Mouse (Mus musculus) intestine, embryonic 16.5 days (tissue): Measurements from ENCODE around the gene Lsm7. TPM values are rescaled to one million over a fixed set of nuclear protein-coding genes. Genes with fewer than 3 reads are reported as not detected.
A peak's percentile ranks its signal among the peaks of the same experiment; 100 is the strongest.

ENCODE experiments used
- ATAC-seq: fragments of 200-750 bp; cut with Nextera tagmentation; 2 replicates; pipeline ENCODE4 v1.8.0; 2017; ENCODE audit warnings: moderate TSS enrichment, moderate library complexity
- H3K27ac ChIP-seq: fragments of 300-500 bp; sonication (generic); 2 replicates; pipeline ENCODE4 v1.5.1; 2014; ENCODE audit warnings: mild to moderate bottlenecking, low read length
- H3K27me3 ChIP-seq: fragments of 300-500 bp; sonication (generic); replicated peaks from 2 replicates; pipeline ENCODE4 v1.6.1; 2014; ENCODE audit warnings: low read length, control low read depth, mixed read lengths; ENCODE audit not compliant: control insufficient read depth, insufficient read depth
- H3K36me3 ChIP-seq: fragments of 300-500 bp; sonication (generic); 2 replicates; pipeline ENCODE4 v1.6.1; 2014; ENCODE audit warnings: low read length, control low read depth; ENCODE audit not compliant: control insufficient read depth, insufficient read depth
- H3K4me1 ChIP-seq: fragments of 300-500 bp; sonication (generic); 2 replicates; pipeline ENCODE4 v1.6.1; 2014; ENCODE audit warnings: low read length, control low read depth, mixed read lengths; ENCODE audit not compliant: control insufficient read depth, insufficient read depth
- H3K4me2 ChIP-seq: fragments of 300-500 bp; sonication (generic); 2 replicates; pipeline ENCODE4 v1.6.1; 2014; ENCODE audit warnings: low read depth, low read length, control low read depth
- H3K4me3 ChIP-seq: fragments of 300-500 bp; sonication (generic); 2 replicates; pipeline ENCODE4 v1.5.1; 2014; ENCODE audit warnings: mild to moderate bottlenecking, low read length
- H3K9ac ChIP-seq: fragments of 300-500 bp; sonication (generic); 2 replicates; pipeline ENCODE4 v1.6.1; 2014; ENCODE audit warnings: low read depth, low read length
- H3K9me3 ChIP-seq: fragments of 300-500 bp; sonication (generic); 2 replicates; pipeline ENCODE4 v1.6.1; 2016; ENCODE audit warnings: low read length, control low read depth; ENCODE audit not compliant: control insufficient read depth
- WGBS: fragments of 180-500 bp; shearing (Covaris S2); extraction: QIAGEN DNeasy Blood & Tissue Kit; methylation state at CpG from one replicate; pipeline ENCODE4 v1.1.7; 2014; 5-methylcytosine and 5-hydroxymethylcytosine counted together
- polyA plus RNA-seq: library from polyadenylated mRNA; unstranded; fragments of >200 nt; fragmentation: Nextera tagmentation; extraction: Ambion mirVana; gene quantifications from 2 replicates; pipeline ENCODE4 v1.2.1, GENCODE M21; 2015

Lsm7 gene
- 198 and 240 TPM in 2 replicates for polyA plus RNA-seq

- peak; percentile 79 for ATAC-seq
- H3K9me3 ChIP-seq: no peaks in the 10 kb centered on the region
- peak within 1 kb of the TSS; percentile 94 for H3K4me2 ChIP-seq
- H3K27me3 ChIP-seq: no peaks in the 10 kb centered on the region
- H3K4me1 ChIP-seq: peaks cover 25% of the 10 kb centered on the region
- peak within 1 kb of the TSS; percentile 31; the same call in 1 of the 2 replicates for H3K27ac ChIP-seq
- H3K9ac ChIP-seq: peak within 1 kb of the TSS; percentile 90
- WGBS: under 1% methylated on average over 81 of the region's 81 CpGs
- peaks cover 11% of the 10 kb centered on the region for H3K36me3 ChIP-seq
- H3K4me3 ChIP-seq: peak within 1 kb of the TSS; percentile 96
Measured at GRCm38 (mm10) chr10:80854913-80855748, at the start of gene Lsm7, which contains the start of gene Sppl2b. Gene Lsm7, minus strand, starts transcription at chr10:80855209. Gene Sppl2b, plus strand, starts transcription at chr10:80855275.

- Histone ChIP-seq H3K9ac (no peak overlapping the region), H3K27me3 (no peaks in the 10 kb centered on the region), H3K36me3 (peaks cover 29% of the 10 kb centered on the region), H3K4me2 (no peak overlapping the region), H3K4me3 (no peak overlapping the region), H3K27ac (no peak overlapping the region), H3K4me1 (peaks cover 6% of the 10 kb centered on the region), H3K9me3 (no peaks in the 10 kb centered on the region)
- ATAC-seq: no peak
- 89% methylated on average over 11 of the region's 11 CpGs for WGBS
Measured at GRCm38 (mm10) chr10:80904709-80905108, 49.7 kb upstream of the Lsm7 start.

- ATAC-seq: no peak
- Histone ChIP-seq H3K27me3 (no peaks in the 10 kb centered on the region), H3K4me1 (peaks cover 11% of the 10 kb centered on the region), H3K9me3 (no peaks in the 10 kb centered on the region), H3K4me2 (no peak overlapping the region), H3K9ac (no peak overlapping the region), H3K36me3 (peaks cover 26% of the 10 kb centered on the region), H3K4me3 (no peak overlapping the region), H3K27ac (no peak overlapping the region)
- WGBS: 89% methylated on average over 28 of the region's 28 CpGs
Measured at GRCm38 (mm10) chr10:80904004-80904693, 49.1 kb upstream of the Lsm7 start.

- Histone ChIP-seq H3K4me3 (no peak overlapping the region), H3K27ac (no peak overlapping the region), H3K4me2 (no peak overlapping the region), H3K9ac (no peak overlapping the region), H3K27me3 (no peaks in the 10 kb centered on the region), H3K9me3 (no peaks in the 10 kb centered on the region), H3K4me1 (peaks cover 15% of the 10 kb centered on the region), H3K36me3 (peaks cover 23% of the 10 kb centered on the region)
- ATAC-seq: no peak
- WGBS: 94% methylated on average over 10 of the region's 10 CpGs
Measured at GRCm38 (mm10) chr10:80903282-80903681, 48.3 kb upstream of the Lsm7 start.

DNA sequence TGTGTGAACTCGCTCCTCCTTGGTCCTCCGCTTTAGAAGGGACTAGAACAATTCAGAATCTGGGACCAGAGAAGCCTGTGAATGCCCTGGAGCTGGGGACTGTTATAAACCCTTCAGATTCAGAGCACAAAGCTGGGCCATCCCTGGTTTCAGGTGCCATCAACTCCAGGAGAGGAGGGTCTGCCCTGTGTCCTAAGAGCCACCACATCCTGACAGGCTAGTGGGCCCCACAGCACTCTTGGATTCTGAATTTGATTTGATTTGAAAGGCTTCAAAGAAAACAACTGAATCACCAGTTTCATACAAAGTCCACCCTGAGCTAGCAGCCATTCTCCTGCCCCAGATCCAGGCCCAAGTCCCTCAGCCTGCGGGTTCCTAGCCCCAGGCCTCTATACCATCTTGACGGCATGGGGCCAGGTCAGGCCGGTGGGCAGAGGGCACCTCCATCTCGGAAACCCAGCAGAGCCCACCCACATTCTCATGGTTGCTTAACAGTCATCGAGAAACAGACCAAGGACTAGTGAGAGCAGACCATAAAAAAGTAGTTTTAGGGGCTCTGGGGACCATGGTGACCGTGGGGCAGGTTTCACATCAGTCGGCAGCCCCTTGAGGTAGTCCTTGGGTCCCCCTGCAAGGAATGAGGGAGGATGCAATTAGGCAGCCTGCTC lies 47.4 kb upstream of the Lsm7 start:
- no peak overlapping the region for H3K4me3 ChIP-seq
- H3K36me3 ChIP-seq: peaks cover 23% of the 10 kb centered on the region
- H3K9me3 ChIP-seq: no peaks in the 10 kb centered on the region
- no peak overlapping the region for H3K4me2 ChIP-seq
- 94% methylated on average over 9 of the region's 9 CpGs for WGBS
- peaks cover 15% of the 10 kb centered on the region for H3K4me1 ChIP-seq
- H3K27me3 ChIP-seq: no peaks in the 10 kb centered on the region
- H3K27ac ChIP-seq: no peak overlapping the region
- ATAC-seq: no peak
- peak overlapping the region; percentile 52; the same call in 1 of the 2 replicates for H3K9ac ChIP-seq

DNA sequence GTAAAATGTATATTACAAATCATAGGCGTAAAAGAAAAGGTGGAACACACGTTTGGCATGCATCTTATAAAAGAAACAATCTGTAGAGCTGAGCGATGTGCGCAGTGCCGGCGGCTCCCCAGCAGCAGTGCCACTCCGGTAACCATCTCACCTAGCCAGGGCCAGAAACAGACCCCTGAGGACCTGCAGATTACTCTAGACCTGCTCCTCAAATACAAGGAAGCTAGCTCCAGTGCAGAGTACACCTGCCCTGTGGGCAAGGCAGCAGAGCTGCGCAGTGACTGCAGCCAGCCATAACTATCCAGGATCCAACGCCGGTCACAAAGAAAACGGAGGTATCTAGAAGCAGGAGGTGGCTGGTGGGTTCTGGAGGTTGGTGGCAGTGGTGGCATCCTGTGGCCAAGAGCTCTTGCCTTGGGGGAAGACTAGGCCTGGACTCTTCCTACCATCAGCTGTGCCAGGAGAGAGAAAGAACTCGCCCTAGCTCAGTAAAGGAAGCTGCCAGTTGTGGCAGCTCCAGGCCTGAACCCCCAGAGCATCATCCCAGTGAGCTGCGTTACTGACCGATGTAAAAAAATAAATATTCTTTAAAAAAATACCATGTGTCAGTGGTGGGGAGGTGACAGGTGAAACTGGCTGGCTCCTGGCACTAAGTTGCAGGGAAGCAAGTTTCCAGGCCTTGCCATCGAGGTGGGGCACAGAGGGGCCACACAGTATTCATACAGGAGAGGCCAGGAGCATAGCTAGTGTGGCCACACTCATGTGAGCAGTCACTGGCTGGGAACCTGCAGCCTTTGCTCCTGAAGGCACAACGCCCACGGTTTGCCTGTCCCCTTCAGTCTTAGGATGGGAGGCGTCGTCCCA lies 46.6 kb upstream of the Lsm7 start:
- Histone ChIP-seq H3K9me3 (no peaks in the 10 kb centered on the region), H3K9ac (peak overlapping the region; percentile 52), H3K4me3 (peak overlapping the region; percentile 19), H3K27ac (peak overlapping the region; percentile 79), H3K36me3 (peaks cover 19% of the 10 kb centered on the region), H3K4me1 (peaks cover 15% of the 10 kb centered on the region), H3K4me2 (peak overlapping the region; percentile 43), H3K27me3 (no peaks in the 10 kb centered on the region)
- WGBS: 89% methylated on average over 19 of the region's 19 CpGs
- ATAC-seq: no peak

GRCm38 (mm10) chr10:80900318-80901247 lies 45.6 kb upstream of the Lsm7 start, which contains the start of gene Timm13:
Gene Timm13, minus strand, starts transcription at chr10:80900969.
- H3K9ac ChIP-seq: peak within 1 kb of the TSS; percentile 81
- peak within 1 kb of the TSS; percentile 79 for H3K27ac ChIP-seq
- peak within 1 kb of the TSS; percentile 76 for H3K4me3 ChIP-seq
- ATAC-seq: peak; percentile 95
- peak within 1 kb of the TSS; percentile 89 for H3K4me2 ChIP-seq
- H3K9me3 ChIP-seq: no peaks in the 10 kb centered on the region
- peaks cover 15% of the 10 kb centered on the region for H3K36me3 ChIP-seq
- WGBS: under 1% methylated on average over 72 of the region's 72 CpGs
- H3K4me1 ChIP-seq: peaks cover 15% of the 10 kb centered on the region
- H3K27me3 ChIP-seq: no peaks in the 10 kb centered on the region
